7 mouse cellular contexts compared by ENCODE assay signal in genomic region chr17:33952015-33952414, GRCm38 (mm10). TPM values are rescaled to one million over a fixed set of nuclear protein-coding genes. Genes with fewer than 3 reads are reported as not detected.
DNase-seq lines count a peak whose midpoint lies in the region; ATAC-seq and TF ChIP-seq lines count a peak whose summit lies in the region.
"Not testable (repeated sequence)": the region's sequence is repeated elsewhere in the genome, so short reads cannot be mapped to it uniquely, and the experiment has no call there.

No protein-coding gene starts in this region.

- peak overlapping the region; percentile 79; the same call in 1 of the 2 replicates for H3K9ac ChIP-seq in forebrain, embryonic 13.5 days
- H3K9ac ChIP-seq in heart, postnatal 0 days (replicated peaks; ENCODE audit: low read depth, low read length); midbrain, embryonic 11.5 days (ENCODE audit: low read length); neural tube, embryonic 15.5 days (replicated peaks): not testable (repeated sequence)
- peak overlapping the region; percentile 65; the same call in 1 of the 2 replicates for H3K9ac ChIP-seq in kidney, embryonic 14.5 days (ENCODE audit: low read depth, low read length)
- peak overlapping the region; percentile 97; the same call in 1 of the 2 replicates for H3K9ac ChIP-seq in liver, embryonic 11.5 days (ENCODE audit: low read depth, low read length)

- not testable (repeated sequence) for H3K9me3 ChIP-seq in forebrain, embryonic 13.5 days (replicated peaks); heart, postnatal 0 days (replicated peaks; ENCODE audit: control insufficient read depth, low read length); kidney, embryonic 14.5 days (ENCODE audit: control insufficient read depth, low read length); liver, embryonic 11.5 days (ENCODE audit: control insufficient read depth, low read length); midbrain, embryonic 11.5 days (ENCODE audit: control insufficient read depth, low read length); neural tube, embryonic 15.5 days (replicated peaks)

- TF ChIP-seq POLR2A in bone marrow macrophage, adult 2 months (IDR thresholded peaks at IDR 0.05; ENCODE audit: borderline replicate concordance, low read depth, low read length), result not testable (repeated sequence)

- H3K4me2 ChIP-seq in forebrain, embryonic 13.5 days, result peak overlapping the region; percentile 91
- H3K4me2 ChIP-seq in heart, postnatal 0 days (ENCODE audit: low read depth, low read length), result peak overlapping the region; percentile 90; the same call in 1 of the 2 replicates
- H3K4me2 ChIP-seq in kidney, embryonic 14.5 days (replicated peaks; ENCODE audit: low read depth, low read length), result peak overlapping the region; percentile 81
- H3K4me2 ChIP-seq in liver, embryonic 11.5 days, result peak overlapping the region; percentile 100
- H3K4me2 ChIP-seq in midbrain, embryonic 11.5 days, result peak overlapping the region; percentile 69
- peak overlapping the region; percentile 96 for H3K4me2 ChIP-seq in neural tube, embryonic 15.5 days

- peaks cover 25% of the 10 kb centered on the region for H3K4me1 ChIP-seq in bone marrow macrophage, adult 2 months (ENCODE audit: control insufficient read depth, insufficient read depth, low read length)
- peaks cover 61% of the 10 kb centered on the region for H3K4me1 ChIP-seq in forebrain, embryonic 13.5 days
- peaks cover 37% of the 10 kb centered on the region for H3K4me1 ChIP-seq in heart, postnatal 0 days (ENCODE audit: control insufficient read depth, insufficient read depth)
- H3K4me1 ChIP-seq in kidney, embryonic 14.5 days (ENCODE audit: control insufficient read depth, insufficient read depth, low read length), result peaks cover 39% of the 10 kb centered on the region
- H3K4me1 ChIP-seq in liver, embryonic 11.5 days (replicated peaks; ENCODE audit: control insufficient read depth, insufficient read depth, low read length), result peaks cover 48% of the 10 kb centered on the region
- peaks cover 44% of the 10 kb centered on the region for H3K4me1 ChIP-seq in midbrain, embryonic 11.5 days (ENCODE audit: control insufficient read depth, insufficient read depth, low read length)
- peaks cover 78% of the 10 kb centered on the region for H3K4me1 ChIP-seq in neural tube, embryonic 15.5 days

- not testable (repeated sequence) for TF ChIP-seq CTCF in bone marrow macrophage, adult 2 months (IDR thresholded peaks at IDR 0.05; ENCODE audit: low read depth, low read length); heart, postnatal 0 days (IDR thresholded peaks at IDR 0.05; ENCODE audit: low read depth)

- H3K36me3 ChIP-seq in forebrain, embryonic 13.5 days (ENCODE audit: poor library complexity, severe bottlenecking), result peaks cover 67% of the 10 kb centered on the region
- peaks cover 19% of the 10 kb centered on the region for H3K36me3 ChIP-seq in heart, postnatal 0 days (replicated peaks; ENCODE audit: control insufficient read depth, insufficient read depth, low read length)
- peaks cover 60% of the 10 kb centered on the region for H3K36me3 ChIP-seq in kidney, embryonic 14.5 days (ENCODE audit: control insufficient read depth, insufficient read depth, low read length)
- peaks cover 38% of the 10 kb centered on the region for H3K36me3 ChIP-seq in liver, embryonic 11.5 days (ENCODE audit: control insufficient read depth, insufficient read depth, low read length)
- peaks cover 19% of the 10 kb centered on the region for H3K36me3 ChIP-seq in midbrain, embryonic 11.5 days (ENCODE audit: control insufficient read depth, insufficient read depth, low read length)
- H3K36me3 ChIP-seq in neural tube, embryonic 15.5 days, result peaks cover 36% of the 10 kb centered on the region

- peak overlapping the region; percentile 68 for H3K4me3 ChIP-seq in bone marrow macrophage, adult 2 months (ENCODE audit: insufficient read depth, low read length)
- H3K4me3 ChIP-seq in forebrain, embryonic 13.5 days, result peak overlapping the region; percentile 50; the same call in 1 of the 2 replicates
- H3K4me3 ChIP-seq in heart, postnatal 0 days (ENCODE audit: low read depth, low read length), result not testable (repeated sequence)
- peak overlapping the region; percentile 36; the same call in 1 of the 2 replicates for H3K4me3 ChIP-seq in kidney, embryonic 14.5 days (ENCODE audit: low read length)
- peak overlapping the region; percentile 85 for H3K4me3 ChIP-seq in liver, embryonic 11.5 days (ENCODE audit: low read depth, low read length)
- peak overlapping the region; percentile 37; the same call in 1 of the 2 replicates for H3K4me3 ChIP-seq in midbrain, embryonic 11.5 days (ENCODE audit: low read depth, low read length)
- H3K4me3 ChIP-seq in neural tube, embryonic 15.5 days (replicated peaks), result peak overlapping the region; percentile 59

- not testable (repeated sequence) for H3K27me3 ChIP-seq in forebrain, embryonic 13.5 days; heart, postnatal 0 days (ENCODE audit: control insufficient read depth, insufficient read depth, low read length); kidney, embryonic 14.5 days (ENCODE audit: control insufficient read depth, insufficient read depth, low read length); liver, embryonic 11.5 days (replicated peaks; ENCODE audit: control insufficient read depth, insufficient read depth, low read length); midbrain, embryonic 11.5 days (ENCODE audit: control insufficient read depth, insufficient read depth, low read length); neural tube, embryonic 15.5 days (replicated peaks)

- WGBS in forebrain, embryonic 13.5 days, result 74% methylated on average over 13 of the region's 13 CpGs
- 78% methylated on average over 13 of the region's 13 CpGs for WGBS in heart, postnatal 0 days
- 68% methylated on average over 13 of the region's 13 CpGs for WGBS in kidney, embryonic 14.5 days
- whole genome bisulfite sequencing in liver, embryonic 11.5 days, result 66% methylated on average over 13 of the region's 13 CpGs
- WGBS in midbrain, embryonic 11.5 days, result 76% methylated on average over 13 of the region's 13 CpGs
- 75% methylated on average over 13 of the region's 13 CpGs for WGBS in neural tube, embryonic 15.5 days

- ATAC-seq in forebrain, embryonic 13.5 days; heart, postnatal 0 days (ENCODE audit: insufficient read depth, low read depth); kidney, embryonic 14.5 days (ENCODE audit: low FRiP score, low TSS enrichment); liver, embryonic 11.5 days (replicated peaks; ENCODE audit: low FRiP score); midbrain, embryonic 11.5 days (ENCODE audit: low FRiP score); neural tube, embryonic 15.5 days (ENCODE audit: low FRiP score): not testable (repeated sequence)

- DNase-seq in heart, postnatal 0 days (ENCODE audit: low spot score); liver, embryonic 11.5 days (ENCODE audit: low spot score): not testable (repeated sequence)
- peak; percentile 81 for DNase-seq in midbrain, embryonic 11.5 days (ENCODE audit: low spot score, missing footprints)

- H3K27ac ChIP-seq in bone marrow macrophage, adult 2 months (ENCODE audit: insufficient read depth, low read depth, low read length); heart, postnatal 0 days (ENCODE audit: low read depth); kidney, embryonic 14.5 days (ENCODE audit: low read depth, low read length); midbrain, embryonic 11.5 days (ENCODE audit: low read depth, low read length): not testable (repeated sequence)
- H3K27ac ChIP-seq in forebrain, embryonic 13.5 days, result peak overlapping the region; percentile 86; the same call in 1 of the 2 replicates
- peak overlapping the region; percentile 90 for H3K27ac ChIP-seq in liver, embryonic 11.5 days (ENCODE audit: low read depth, low read length)
- peak overlapping the region; percentile 94; the same call in 1 of the 2 replicates for H3K27ac ChIP-seq in neural tube, embryonic 15.5 days (replicated peaks)

- TF ChIP-seq EP300 in heart, postnatal 0 days (IDR thresholded peaks at IDR 0.05; ENCODE audit: low read depth), result not testable (repeated sequence)

RNA-seq across cellular contexts. Expression of gene B3galt4, which starts 0.7 kb away (rescaled TPM):
- 8.3 and 8.7 TPM in 2 replicates for polyA plus RNA-seq in bone marrow macrophage, adult 2 months (2012; ENCODE audit: insufficient read depth, insufficient read length, missing spikeins)
- polyA plus RNA-seq in forebrain, embryonic 13.5 days (2015; fragmentation: Nextera tagmentation; extraction: Ambion mirVana), result 7.3 and 9.4 TPM in 2 replicates
- total RNA-seq in heart, postnatal 0 days (2014; rRNA removed; ENCODE audit: low replicate concordance), result 0.53 and 0.70 TPM in 2 replicates
- 5.5 and 6.1 TPM in 2 replicates for polyA plus RNA-seq in heart, postnatal 0 days (2015; fragmentation: Nextera tagmentation; extraction: Ambion mirVana)
- 2.8 and 3.3 TPM in 2 replicates for polyA plus RNA-seq in kidney, embryonic 14.5 days (2014; fragmentation: Nextera tagmentation; extraction: Ambion mirVana)
- polyA plus RNA-seq in liver, embryonic 11.5 days (2014; fragmentation: Nextera tagmentation; extraction: Ambion mirVana), result 2.9 and 3.5 TPM in 2 replicates
- 3.4 and 4.2 TPM in 2 replicates for polyA plus RNA-seq in midbrain, embryonic 11.5 days (2014; fragmentation: Nextera tagmentation; extraction: Ambion mirVana)
- 11.9 and 13.1 TPM in 2 replicates for polyA plus RNA-seq in neural tube, embryonic 15.5 days (2015; fragmentation: Nextera tagmentation; extraction: Ambion mirVana)

RNA-seq across cellular contexts. Expression of gene Vps52, which starts 3.6 kb away (rescaled TPM):
- polyA plus RNA-seq in bone marrow macrophage, adult 2 months (2012; ENCODE audit: insufficient read depth, insufficient read length, missing spikeins), result 41.3 and 49.7 TPM in 2 replicates
- polyA plus RNA-seq in forebrain, embryonic 13.5 days (2015; fragmentation: Nextera tagmentation; extraction: Ambion mirVana), result 58.6 and 61.4 TPM in 2 replicates
- total RNA-seq in heart, postnatal 0 days (2014; rRNA removed; ENCODE audit: low replicate concordance), result 28.2 and 31.8 TPM in 2 replicates
- 27.8 TPM in 2 replicates for polyA plus RNA-seq in heart, postnatal 0 days (2015; fragmentation: Nextera tagmentation; extraction: Ambion mirVana)
- polyA plus RNA-seq in kidney, embryonic 14.5 days (2014; fragmentation: Nextera tagmentation; extraction: Ambion mirVana), result 24.9 and 40.8 TPM in 2 replicates
- 47.2 and 49.1 TPM in 2 replicates for polyA plus RNA-seq in liver, embryonic 11.5 days (2014; fragmentation: Nextera tagmentation; extraction: Ambion mirVana)
- 36.3 and 36.5 TPM in 2 replicates for polyA plus RNA-seq in midbrain, embryonic 11.5 days (2014; fragmentation: Nextera tagmentation; extraction: Ambion mirVana)
- 72.3 and 75.7 TPM in 2 replicates for polyA plus RNA-seq in neural tube, embryonic 15.5 days (2015; fragmentation: Nextera tagmentation; extraction: Ambion mirVana)

RNA-seq across cellular contexts. Expression of gene Rps18, which starts 3.8 kb away (rescaled TPM):
- 1,144 and 1,230 TPM in 2 replicates for polyA plus RNA-seq in bone marrow macrophage, adult 2 months (2012; ENCODE audit: insufficient read depth, insufficient read length, missing spikeins)
- 1,165 and 1,184 TPM in 2 replicates for polyA plus RNA-seq in forebrain, embryonic 13.5 days (2015; fragmentation: Nextera tagmentation; extraction: Ambion mirVana)
- total RNA-seq in heart, postnatal 0 days (2014; rRNA removed; ENCODE audit: low replicate concordance), result 1,548 and 1,735 TPM in 2 replicates
- polyA plus RNA-seq in heart, postnatal 0 days (2015; fragmentation: Nextera tagmentation; extraction: Ambion mirVana), result 845 and 880 TPM in 2 replicates
- 2,014 and 2,736 TPM in 2 replicates for polyA plus RNA-seq in kidney, embryonic 14.5 days (2014; fragmentation: Nextera tagmentation; extraction: Ambion mirVana)
- 2,164 and 2,343 TPM in 2 replicates for polyA plus RNA-seq in liver, embryonic 11.5 days (2014; fragmentation: Nextera tagmentation; extraction: Ambion mirVana)
- polyA plus RNA-seq in midbrain, embryonic 11.5 days (2014; fragmentation: Nextera tagmentation; extraction: Ambion mirVana), result 1,159 and 1,302 TPM in 2 replicates
- 778 and 1,050 TPM in 2 replicates for polyA plus RNA-seq in neural tube, embryonic 15.5 days (2015; fragmentation: Nextera tagmentation; extraction: Ambion mirVana)

RNA-seq across cellular contexts. Expression of gene Wdr46, which starts 11.6 kb away (rescaled TPM):
- polyA plus RNA-seq in bone marrow macrophage, adult 2 months (2012; ENCODE audit: insufficient read depth, insufficient read length, missing spikeins), result 10.1 and 10.2 TPM in 2 replicates
- polyA plus RNA-seq in forebrain, embryonic 13.5 days (2015; fragmentation: Nextera tagmentation; extraction: Ambion mirVana), result 28.4 and 29.4 TPM in 2 replicates
- total RNA-seq in heart, postnatal 0 days (2014; rRNA removed; ENCODE audit: low replicate concordance), result 6.7 and 10.9 TPM in 2 replicates
- polyA plus RNA-seq in heart, postnatal 0 days (2015; fragmentation: Nextera tagmentation; extraction: Ambion mirVana), result 8.9 and 11.1 TPM in 2 replicates
- 26.5 and 37.8 TPM in 2 replicates for polyA plus RNA-seq in kidney, embryonic 14.5 days (2014; fragmentation: Nextera tagmentation; extraction: Ambion mirVana)
- 62.6 and 67.0 TPM in 2 replicates for polyA plus RNA-seq in liver, embryonic 11.5 days (2014; fragmentation: Nextera tagmentation; extraction: Ambion mirVana)
- polyA plus RNA-seq in midbrain, embryonic 11.5 days (2014; fragmentation: Nextera tagmentation; extraction: Ambion mirVana), result 27.4 and 28.9 TPM in 2 replicates
- 25.1 and 29.3 TPM in 2 replicates for polyA plus RNA-seq in neural tube, embryonic 15.5 days (2015; fragmentation: Nextera tagmentation; extraction: Ambion mirVana)

RNA-seq across cellular contexts. Expression of gene Pfdn6, which starts 11.9 kb away (rescaled TPM):
- 54.1 and 54.9 TPM in 2 replicates for polyA plus RNA-seq in bone marrow macrophage, adult 2 months (2012; ENCODE audit: insufficient read depth, insufficient read length, missing spikeins)
- 204 and 214 TPM in 2 replicates for polyA plus RNA-seq in forebrain, embryonic 13.5 days (2015; fragmentation: Nextera tagmentation; extraction: Ambion mirVana)
- 28.6 and 77.4 TPM in 2 replicates for total RNA-seq in heart, postnatal 0 days (2014; rRNA removed; ENCODE audit: low replicate concordance)
- polyA plus RNA-seq in heart, postnatal 0 days (2015; fragmentation: Nextera tagmentation; extraction: Ambion mirVana), result 123 and 128 TPM in 2 replicates
- polyA plus RNA-seq in kidney, embryonic 14.5 days (2014; fragmentation: Nextera tagmentation; extraction: Ambion mirVana), result 169 and 211 TPM in 2 replicates
- polyA plus RNA-seq in liver, embryonic 11.5 days (2014; fragmentation: Nextera tagmentation; extraction: Ambion mirVana), result 266 and 286 TPM in 2 replicates
- 206 and 208 TPM in 2 replicates for polyA plus RNA-seq in midbrain, embryonic 11.5 days (2014; fragmentation: Nextera tagmentation; extraction: Ambion mirVana)
- 173 and 183 TPM in 2 replicates for polyA plus RNA-seq in neural tube, embryonic 15.5 days (2015; fragmentation: Nextera tagmentation; extraction: Ambion mirVana)
